Mouse (Mus musculus) heart, adult 2 months (tissue): ENCODE results near the gene Actl6a. TPM values are rescaled to one million over a fixed set of nuclear protein-coding genes. Genes with fewer than 3 reads are reported as not detected.
A peak's percentile ranks its signal among the peaks of the same experiment; 100 is the strongest.

ENCODE experiments used
- DNase-seq, 2 experiments: peaks; one replicate each; pipeline ENCODE4 v3.0.0; 2021
- H3K27ac ChIP-seq: fragments of 200-600 bp; 2 replicates; pipeline ENCODE4 v1.8.1; 2022
- H3K27me3 ChIP-seq: fragments of 200-500 bp; 2 replicates; pipeline ENCODE4 v1.6.1; 2012; ENCODE audit warnings: mild to moderate bottlenecking, low read length, inconsistent platforms, mixed read lengths; ENCODE audit not compliant: control insufficient read depth, insufficient read depth
- H3K36me3 ChIP-seq: fragments of 200-500 bp; 2 replicates; pipeline ENCODE4 v1.6.1; 2012; ENCODE audit warnings: low read length, inconsistent platforms; ENCODE audit not compliant: control insufficient read depth, insufficient read depth
- H3K4me1 ChIP-seq: fragments of 200-500 bp; 2 replicates; pipeline ENCODE4 v1.6.1; 2011; ENCODE audit warnings: low read length; ENCODE audit not compliant: control insufficient read depth, insufficient read depth
- H3K4me3 ChIP-seq: fragments of 200-600 bp; 2 replicates; pipeline ENCODE4 v1.8.1; 2022
- H3K79me2 ChIP-seq: fragments of 200-500 bp; replicated peaks from 2 replicates; pipeline ENCODE4 v1.6.1; 2012; ENCODE audit warnings: mild to moderate bottlenecking, inconsistent platforms, low read length, moderate library complexity, mixed read lengths; ENCODE audit not compliant: control insufficient read depth, insufficient read depth
- H3K9ac ChIP-seq: fragments of 200-500 bp; 2 replicates; pipeline ENCODE4 v1.6.1; 2012; ENCODE audit warnings: low read depth, mild to moderate bottlenecking, control low read depth, inconsistent platforms, low read length, mixed read lengths
- CTCF ChIP-seq: fragments of 200-600 bp; IDR thresholded peaks from 2 replicates; pipeline ENCODE4 v1.8.1; 2022; ENCODE audit warnings: antibody characterized with exemption, mild to moderate bottlenecking, moderate library complexity
- EP300 ChIP-seq: fragments of 200-500 bp; IDR thresholded peaks from 2 replicates; pipeline ENCODE4 v1.6.1; 2011; ENCODE audit warnings: low read depth, low read length, control low read depth; ENCODE audit not compliant: insufficient read depth
- POLR2A ChIP-seq: fragments of 200-500 bp; IDR thresholded peaks from 2 replicates; pipeline ENCODE4 v1.6.1; 2011; ENCODE audit warnings: mild to moderate bottlenecking, low read depth, low read length, control low read depth; ENCODE audit not compliant: insufficient read depth
- WGBS: fragments of 180-500 bp; shearing (Covaris S2); methylation state at CpG from one replicate; pipeline ENCODE4 v1.1.7; 2018; 5-methylcytosine and 5-hydroxymethylcytosine counted together
- intact Hi-C: fragments of 180-260 bp; cut with DNase I; formaldehyde crosslinking; loops from one replicate; pipeline ENCODE4 v1.15.1; 2025
- polyA plus RNA-seq: library from polyadenylated mRNA; depleted of rRNA; stranded (reverse); fragments of >200 nt; gene quantifications from 2 replicates; pipeline ENCODE4 v1.2.3, GENCODE M21; 2012
- total RNA-seq, 2 experiments: library from RNA; stranded (reverse); gene quantifications; 2 replicates each; pipeline ENCODE4 v1.2.3; 2021

The Actl6a gene
- total and polyA plus RNA-seq, 3 experiments = 11.1 to 22.9 (median 22.1) TPM

GRCm38 (mm10) chr3:32660831-32661555 is 45.1 kb upstream of the Actl6a start:
- H3K4me3 ChIP-seq = no peak overlapping the region
- TF ChIP-seq CTCF = no peak
- H3K9ac ChIP-seq = no peak overlapping the region
- no peak overlapping the region for H3K27ac ChIP-seq
- 68% methylated on average over 8 of the region's 8 CpGs for WGBS
- no peaks in the 10 kb centered on the region for H3K36me3 ChIP-seq
- DNase-seq = no peak
- peaks cover 2% of the 10 kb centered on the region; the same call in 1 of the 2 replicates for H3K4me1 ChIP-seq
- H3K27me3 ChIP-seq = no peaks in the 10 kb centered on the region
- intact Hi-C loops = no loop called here
- H3K79me2 ChIP-seq = no peaks in the 10 kb centered on the region

GRCm38 (mm10) chr3:32661556-32661930 is 44.6 kb upstream of the Actl6a start:
- no peak overlapping the region for H3K9ac ChIP-seq
- DNase-seq = no peak
- no peak for TF ChIP-seq POLR2A
- no peak for TF ChIP-seq EP300
- no peak for TF ChIP-seq CTCF
- WGBS = 97% methylated on average over 3 of the region's 3 CpGs
- intact Hi-C loops = no loop called here
- H3K4me3 ChIP-seq = no peak overlapping the region
- no peaks in the 10 kb centered on the region for H3K79me2 ChIP-seq
- H3K4me1 ChIP-seq = peaks cover 2% of the 10 kb centered on the region; the same call in 1 of the 2 replicates
- H3K27me3 ChIP-seq = no peaks in the 10 kb centered on the region
- H3K36me3 ChIP-seq = no peaks in the 10 kb centered on the region
- H3K27ac ChIP-seq = no peak overlapping the region

- H3K27ac ChIP-seq = peak overlapping the region; percentile 79
- peak overlapping the region; percentile 13 for H3K4me3 ChIP-seq
- peak; percentile 29 to 34 for DNase-seq
- H3K4me1 ChIP-seq = peaks cover 3% of the 10 kb centered on the region
- WGBS = 32% methylated on average over 9 of the region's 9 CpGs
- no peaks in the 10 kb centered on the region for H3K36me3 ChIP-seq
- H3K9ac ChIP-seq = no peak overlapping the region; the same call in 1 of the 2 replicates
- no peaks in the 10 kb centered on the region for H3K27me3 ChIP-seq
- no peaks in the 10 kb centered on the region for H3K79me2 ChIP-seq
- intact Hi-C loops = loop anchor here (2.0 to 5.0 kb wide), 2 partner anchors 30 to 51 kb away; partner anchors contain the start of gene Gnb4
- TF ChIP-seq CTCF = no peak
- no peak for TF ChIP-seq POLR2A
- TF ChIP-seq EP300 = no peak
These were observed 37.7 kb upstream of the Actl6a start for GRCm38 (mm10) chr3:32668256-32668959.

- H3K27ac ChIP-seq = peak overlapping the region; percentile 79
These were observed 36.9 kb upstream of the Actl6a start for GRCm38 (mm10) chr3:32669211-32669610.

GRCm38 (mm10) chr3:32670196-32670595 is 35.9 kb upstream of the Actl6a start:
- 90% methylated on average over 4 of the region's 4 CpGs for WGBS
- Histone ChIP-seq H3K79me2 (no peaks in the 10 kb centered on the region), H3K9ac (no peak overlapping the region), H3K27me3 (no peaks in the 10 kb centered on the region), H3K27ac (no peak overlapping the region; the same call in 1 of the 2 replicates), H3K4me3 (no peak overlapping the region), H3K4me1 (peaks cover 3% of the 10 kb centered on the region), H3K36me3 (no peaks in the 10 kb centered on the region)
- TF ChIP-seq EP300 (no peak), CTCF (no peak), POLR2A (no peak)
- intact Hi-C loops = no loop called here
- no peak for DNase-seq

More at GRCm38 (mm10) chr3:32669211-32669610, 36.9 kb upstream of the Actl6a start:
- Histone ChIP-seq H3K4me1 (peaks cover 3% of the 10 kb centered on the region), H3K36me3 (no peaks in the 10 kb centered on the region), H3K4me3 (peak overlapping the region; percentile 13), H3K27me3 (no peaks in the 10 kb centered on the region), H3K9ac (no peak overlapping the region; the same call in 1 of the 2 replicates), H3K79me2 (no peaks in the 10 kb centered on the region)
- whole genome bisulfite sequencing = 36% methylated on average over 6 of the region's 6 CpGs
- DNase-seq = peak; percentile 26 to 38
- intact Hi-C loops = loop anchor here (2.0 to 5.0 kb wide), 2 partner anchors 30 to 52 kb away; partner anchors contain the start of gene Gnb4
- TF ChIP-seq POLR2A (no peak), CTCF (no peak)

- no peak for DNase-seq
- no peaks in the 10 kb centered on the region for H3K79me2 ChIP-seq
- no peaks in the 10 kb centered on the region for H3K36me3 ChIP-seq
- H3K9ac ChIP-seq = no peak overlapping the region
- TF ChIP-seq POLR2A (no peak), CTCF (no peak), EP300 (no peak)
- no peak overlapping the region for H3K4me3 ChIP-seq
- peaks cover 3% of the 10 kb centered on the region for H3K4me1 ChIP-seq
- H3K27ac ChIP-seq = no peak overlapping the region
- H3K27me3 ChIP-seq = no peaks in the 10 kb centered on the region
- intact Hi-C loops = no loop called here
These were observed 32.9 kb upstream of the Actl6a start for GRCm38 (mm10) chr3:32673151-32673550.
